Mouse (Mus musculus): ENCODE results near the gene Erfe.
A peak's percentile ranks its signal among the peaks of the same experiment; 100 is the strongest.

Erfe gene

GRCm38 (mm10) chr1:91366215-91367108 is at the start of gene Erfe:
Erfe (plus strand) TSS chr1:91366430.
- DNase-seq (ENCODE audit: low spot score in 2 of 2), result peak; percentile 66 to 70

DNA sequence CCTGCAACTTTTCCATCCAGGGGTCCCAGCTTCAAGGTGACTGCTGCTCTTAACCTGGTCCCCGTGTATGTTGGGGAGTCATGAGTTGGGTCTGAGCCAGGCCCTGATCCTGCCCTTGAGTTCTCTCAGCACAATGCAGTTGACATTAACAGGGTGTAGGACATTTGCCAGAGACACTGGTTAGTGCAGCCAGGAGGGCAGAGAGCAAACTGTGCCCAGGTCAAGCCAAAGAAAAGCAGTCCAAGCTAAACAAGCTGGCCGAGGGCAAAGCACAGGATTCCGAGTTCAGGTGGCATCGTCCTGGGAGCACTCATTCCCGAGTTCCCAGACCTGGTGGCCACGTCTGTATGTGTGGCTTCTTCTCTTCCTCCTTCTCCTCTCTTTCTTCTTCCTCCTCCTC is 48.6 kb upstream of the Erfe start:
- DNase-seq (ENCODE audit: low spot score in 2 of 2), result no peak

DNA sequence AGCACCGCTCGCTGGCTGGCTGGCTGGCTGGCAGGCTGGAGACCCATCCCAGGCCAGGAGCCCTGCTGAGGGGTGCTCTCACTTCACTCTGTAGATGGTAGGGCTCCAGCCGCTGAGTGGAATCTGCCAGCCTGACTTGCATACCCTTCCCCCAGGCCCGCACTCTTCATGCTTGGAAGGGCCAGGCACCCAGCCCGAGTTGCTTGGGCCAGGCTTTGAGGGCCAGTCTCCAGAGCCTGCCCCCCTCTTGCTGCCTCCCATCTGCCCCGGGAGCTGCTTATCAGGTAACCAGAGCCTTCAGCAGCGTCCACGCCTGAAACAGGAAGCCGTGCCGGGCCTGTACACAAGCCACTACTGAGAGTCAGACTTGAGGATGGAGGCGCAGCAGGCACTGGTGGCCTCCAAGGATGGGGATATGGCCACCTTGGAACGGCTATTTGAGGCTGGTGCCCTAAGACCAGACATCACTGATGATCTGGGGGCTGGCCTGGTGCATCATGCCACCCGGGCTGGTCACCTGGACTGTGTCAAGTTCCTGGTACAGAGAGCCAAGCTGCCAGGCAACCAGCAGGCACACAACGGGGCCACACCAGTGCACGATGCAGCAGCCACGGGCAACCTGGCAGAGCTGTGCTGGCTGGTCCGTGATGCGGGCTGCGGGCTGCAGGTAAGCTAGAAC is 44.3 kb upstream of the Erfe start, which contains the start of gene Espnl:
Gene Espnl (plus strand): TSS at position 316 of the 679 bp plus-strand sequence.
- no peak for DNase-seq (ENCODE audit: low spot score in 2 of 2)

GRCm38 (mm10) chr1:91324646-91325045 is 41.6 kb upstream of the Erfe start:
- DNase-seq (ENCODE audit: low spot score in 2 of 2), result no peak

GRCm38 (mm10) chr1:91325488-91326042 is 40.7 kb upstream of the Erfe start:
- no peak for DNase-seq (ENCODE audit: low spot score in 2 of 2)

DNA sequence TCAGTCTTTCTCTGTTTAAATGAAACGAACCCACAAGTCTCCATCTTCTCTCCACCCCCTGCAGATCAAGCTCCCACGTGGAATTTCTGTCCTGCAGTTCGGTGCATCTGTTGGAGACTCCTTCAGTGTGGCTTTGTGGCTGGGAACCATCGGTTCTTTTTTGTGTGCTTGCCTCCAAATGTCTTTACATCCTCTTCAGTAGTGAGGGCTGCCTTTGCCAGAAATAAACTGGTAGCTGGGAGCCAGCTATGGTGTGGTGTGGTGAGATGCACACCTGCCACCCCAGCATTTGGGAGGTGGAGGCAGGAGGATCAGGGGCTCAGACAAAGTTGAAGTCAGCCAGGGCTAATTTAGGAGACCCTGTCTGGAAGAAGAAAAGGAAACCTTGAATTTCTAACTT is 34.1 kb upstream of the Erfe start:
- DNase-seq (ENCODE audit: low spot score in 2 of 2), result no peak

GRCm38 (mm10) chr1:91333582-91333981 is 32.6 kb upstream of the Erfe start:
- DNase-seq (ENCODE audit: low spot score in 2 of 2), result no peak

- no peak for DNase-seq (ENCODE audit: low spot score in 2 of 2)
Observed at GRCm38 (mm10) chr1:91337355-91337754, 28.9 kb upstream of the Erfe start.

DNA sequence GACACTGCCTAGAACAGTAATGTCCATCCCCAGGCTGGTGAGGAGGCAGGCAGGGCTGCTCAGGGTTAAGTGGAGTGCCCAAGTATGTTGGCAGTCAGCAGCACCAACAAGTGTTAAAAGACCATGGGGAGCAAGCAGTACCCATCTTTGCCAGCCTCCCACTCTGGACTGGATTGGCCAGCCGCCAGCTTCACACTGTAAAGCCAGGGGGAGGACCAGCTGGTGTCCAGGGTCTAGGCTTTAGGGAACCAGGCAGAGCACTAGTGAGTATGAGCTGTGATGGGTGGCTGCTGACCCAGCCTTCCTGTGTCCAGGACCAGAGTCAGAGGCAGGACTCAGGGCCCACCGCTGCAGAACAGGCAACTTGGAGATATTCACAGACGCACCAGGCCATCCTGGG is 22.2 kb upstream of the Erfe start:
- no peak for DNase-seq (ENCODE audit: low spot score in 2 of 2)

DNA sequence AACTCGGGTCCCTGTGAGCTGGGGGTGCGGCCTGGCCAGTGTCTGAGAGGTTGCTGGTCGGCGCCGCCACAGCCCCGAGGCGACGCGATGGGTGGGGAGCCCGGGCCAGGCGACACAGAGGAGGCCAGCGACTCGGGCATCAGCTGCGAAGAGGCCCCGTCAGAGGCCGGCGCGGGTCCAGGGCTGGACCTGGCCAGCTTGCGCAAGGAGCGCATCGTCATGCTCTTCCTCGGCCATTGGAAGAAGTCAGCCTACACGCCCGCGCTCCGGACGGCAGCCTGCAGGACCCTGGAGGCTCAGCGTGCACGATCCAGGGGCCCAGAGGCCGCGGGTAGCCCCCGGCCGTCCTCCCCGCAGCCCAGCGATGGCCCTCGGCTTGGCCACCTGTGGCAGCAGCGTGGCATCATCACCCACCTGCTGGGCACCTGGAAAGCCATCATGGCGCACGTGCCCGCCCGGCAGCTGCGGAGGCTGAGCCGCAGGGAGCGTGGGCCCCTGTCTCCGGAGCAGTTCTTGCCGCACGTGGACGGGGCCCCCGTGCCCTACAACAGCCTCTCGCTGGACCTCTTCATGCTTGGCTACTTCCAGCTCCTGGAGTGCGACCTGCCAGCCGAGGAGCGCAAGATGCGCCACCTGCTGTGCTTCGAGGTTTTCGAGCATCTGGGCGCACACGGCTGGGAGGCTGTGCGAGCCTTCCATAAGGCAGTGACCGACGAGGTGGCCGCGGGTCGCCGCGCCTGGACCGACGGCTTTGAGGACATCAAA is 21.1 kb upstream of the Erfe start:
- no peak for DNase-seq (ENCODE audit: low spot score in 2 of 2)

- DNase-seq (ENCODE audit: low spot score in 2 of 2), result peak; percentile 42 to 54
Observed at GRCm38 (mm10) chr1:91346892-91347291, 19.3 kb upstream of the Erfe start.

GRCm38 (mm10) chr1:91350841-91351240 is 15.4 kb upstream of the Erfe start, which contains the start of gene Klhl30:
Klhl30 (plus strand) TSS chr1:91351016.
- DNase-seq (ENCODE audit: low spot score in 2 of 2), result no peak

GRCm38 (mm10) chr1:91351249-91351648 is 15.0 kb upstream of the Erfe start:
- DNase-seq (ENCODE audit: low spot score in 2 of 2), result no peak

- no peak for DNase-seq (ENCODE audit: low spot score in 2 of 2)
Observed at GRCm38 (mm10) chr1:91352277-91352676, 14.0 kb upstream of the Erfe start.

DNA sequence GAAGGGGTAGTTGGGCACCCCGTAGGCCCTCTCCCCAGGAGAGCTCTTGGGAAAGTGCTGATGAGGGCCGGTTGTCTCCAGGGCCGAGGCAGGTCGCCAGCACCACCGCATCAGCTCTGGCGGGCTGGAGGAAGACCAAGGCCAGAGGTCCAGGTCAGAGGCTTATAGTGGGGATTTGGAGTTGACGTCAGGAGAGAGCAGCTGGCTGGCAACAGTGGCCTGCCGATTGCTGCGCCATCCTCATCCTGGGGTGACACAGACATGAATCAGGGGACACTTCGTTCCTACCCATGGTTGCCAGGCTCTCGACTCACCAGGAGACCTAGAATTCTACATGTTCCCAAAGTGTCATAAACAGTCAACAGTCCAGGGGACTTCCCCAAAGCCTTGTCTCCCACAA is 10.1 kb upstream of the Erfe start:
- no peak for DNase-seq (ENCODE audit: low spot score in 2 of 2)

GRCm38 (mm10) chr1:91362113-91362512 is 4.1 kb upstream of the Erfe start:
- DNase-seq (ENCODE audit: low spot score in 2 of 2), result no peak

GRCm38 (mm10) chr1:91364822-91365644 is 1.2 kb upstream of the Erfe start:
- no peak for DNase-seq (ENCODE audit: low spot score in 2 of 2)

- DNase-seq (ENCODE audit: low spot score in 2 of 2), result no peak
Observed at GRCm38 (mm10) chr1:91365816-91366214, 415 bp upstream of the Erfe start.

DNA sequence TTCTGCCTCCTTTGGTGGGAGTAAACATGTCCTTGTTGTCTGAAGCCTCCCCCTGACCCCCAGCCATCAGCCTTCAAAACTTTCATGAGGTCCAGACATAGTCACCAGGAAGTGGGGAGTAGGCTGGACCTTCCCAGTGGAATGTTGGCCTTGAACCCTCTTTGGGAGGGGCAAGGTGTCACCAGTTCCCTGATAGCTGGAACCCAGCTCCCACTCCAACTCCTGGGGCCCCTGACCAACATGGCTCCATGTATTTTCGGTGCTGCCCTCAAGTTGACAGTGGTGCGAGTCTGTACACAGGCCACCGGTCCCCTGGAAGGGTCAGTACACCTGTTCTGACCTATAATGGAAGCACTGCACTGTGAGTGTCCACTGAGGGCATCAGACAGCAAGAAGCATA is 1.1 kb downstream of the Erfe start:
- no peak for DNase-seq (ENCODE audit: low spot score in 2 of 2)

- DNase-seq (ENCODE audit: low spot score in 2 of 2), result no peak
Observed at GRCm38 (mm10) chr1:91369408-91369807, 3.2 kb downstream of the Erfe start.

DNA sequence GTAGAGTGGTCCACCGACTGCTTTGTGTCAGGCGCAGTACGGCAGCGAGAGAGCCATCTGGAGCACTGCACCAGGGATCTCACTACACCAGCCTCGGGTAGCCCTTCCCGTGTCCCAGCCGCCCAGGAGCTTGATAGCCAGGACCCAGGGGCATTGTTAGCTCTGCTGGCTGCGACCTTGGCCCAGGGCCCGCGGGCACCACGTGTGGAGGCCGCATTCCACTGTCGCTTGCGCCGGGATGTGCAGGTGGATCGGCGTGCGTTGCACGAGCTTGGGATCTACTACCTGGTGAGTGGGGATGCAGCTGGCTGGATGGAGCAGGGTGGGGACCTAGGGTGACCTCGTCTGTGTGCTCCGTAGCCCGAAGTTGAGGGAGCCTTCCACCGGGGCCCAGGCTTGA is 3.8 kb downstream of the Erfe start:
- DNase-seq (ENCODE audit: low spot score in 2 of 2), result no peak

Measured in spleen, postnatal 36 days (tissue).